24 mouse cellular contexts compared by ENCODE assay signal in the genomic region with DNA sequence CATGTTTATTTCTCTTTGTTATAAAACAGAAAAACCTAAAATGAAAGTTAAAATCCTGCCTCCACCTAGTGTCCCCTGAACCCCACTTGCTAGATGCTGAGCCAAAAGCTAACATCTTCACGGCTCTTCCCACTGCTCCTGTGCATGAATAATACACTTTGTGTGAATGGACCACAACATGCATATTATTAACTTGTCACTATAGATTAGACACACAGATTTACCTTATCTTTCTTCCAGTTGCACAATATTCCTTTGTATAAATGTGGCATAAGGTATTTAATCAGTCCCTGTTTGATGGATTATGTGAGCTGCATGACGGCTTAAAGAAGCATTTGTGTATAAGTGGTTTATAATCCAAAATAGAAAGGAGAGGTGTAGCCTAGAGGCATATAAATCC.
"Had no signal": no experiment of that assay in that cellular context is flagged by ENCODE, and none has a peak within 500 bp of the region (broad histone marks: within the 10 kb centered on the region; RNA-seq: fewer than 3 reads in every experiment).

No protein-coding gene starts in this region.

- H3K4me3 ChIP-seq: gastrocnemius, adult 2 months; heart, embryonic 10.5 days; heart, embryonic 12.5 days; hindbrain, embryonic 10.5 days; hindbrain, embryonic 12.5 days; intestine, embryonic 15.5 days; layer of hippocampus, adult 2 months; left cerebral cortex, adult 2 months; limb, embryonic 10.5 days; limb, embryonic 12.5 days had no signal

- H3K9ac ChIP-seq: heart, embryonic 12.5 days; hindbrain, embryonic 12.5 days; hindbrain, embryonic 14.5 days; intestine, embryonic 15.5 days; limb, embryonic 12.5 days had no signal

- H3K9me3 ChIP-seq: heart, embryonic 10.5 days; heart, embryonic 12.5 days; hindbrain, embryonic 10.5 days; hindbrain, embryonic 12.5 days; intestine, embryonic 15.5 days; limb, embryonic 10.5 days; limb, embryonic 12.5 days had no signal

- DNase-seq: gastrocnemius, adult 2 months; gastrocnemius, postnatal 10 days; gastrocnemius, postnatal 25 days; heart, adult 18-20 months; heart, postnatal 10 days; heart, postnatal 4 days; kidney, adult 18-20 months; kidney, adult 8-10 months; kidney, postnatal 10 days; kidney, postnatal 25 days; kidney, postnatal 4 days had no signal

- H3K4me1 ChIP-seq: heart, embryonic 10.5 days; hindbrain, embryonic 12.5 days; intestine, embryonic 15.5 days had no signal

- H3K27me3 ChIP-seq: hindbrain, embryonic 12.5 days; intestine, embryonic 15.5 days; limb, embryonic 12.5 days had no signal

- ATAC-seq: hindbrain, embryonic 16.5 days; inflammation-experienced regulatory T-cells, adult 6 months; intestine, embryonic 15.5 days; intestine, postnatal 0 days had no signal

- H3K4me2 ChIP-seq: heart, embryonic 12.5 days; hindbrain, embryonic 12.5 days; hindbrain, embryonic 14.5 days; intestine, embryonic 15.5 days; limb, embryonic 12.5 days had no signal

- H3K36me3 ChIP-seq: heart, embryonic 10.5 days; heart, embryonic 12.5 days; hindbrain, embryonic 10.5 days; hindbrain, embryonic 12.5 days; intestine, embryonic 15.5 days; limb, embryonic 10.5 days; limb, embryonic 12.5 days had no signal

- H3K27ac ChIP-seq: gastrocnemius, adult 2 months; heart, embryonic 10.5 days; hindbrain, embryonic 10.5 days; hindbrain, embryonic 12.5 days; hindbrain, embryonic 14.5 days; intestine, embryonic 15.5 days; layer of hippocampus, adult 2 months; left cerebral cortex, adult 2 months; limb, embryonic 10.5 days; limb, embryonic 12.5 days had no signal
